20 mouse cellular contexts compared by ENCODE assay signal in genomic region chr13:52190256-52190655, GRCm38 (mm10).
DNase-seq lines count a peak whose midpoint lies in the region; ATAC-seq and TF ChIP-seq lines count a peak whose summit lies in the region.
"Had no signal": no experiment of that assay in that cellular context is flagged by ENCODE, and none has a peak within 500 bp of the region (broad histone marks: within the 10 kb centered on the region; RNA-seq: fewer than 3 reads in every experiment).

No protein-coding gene starts in this region.

- peak; percentile 66 for DNase-seq in adrenal gland, adult 2 months
- DNase-seq in adrenal gland, postnatal 10 days = no peak
- peak; percentile 27 for DNase-seq in lung, postnatal 0 days (ENCODE audit: low spot score)
- no peak for DNase-seq in lung, postnatal 10 days
- no peak for DNase-seq in stomach, postnatal 0 days (ENCODE audit: low spot score)
- no peak for DNase-seq in limb, embryonic 10.5 days (ENCODE audit: low spot score)
- DNase-seq in urinary bladder, postnatal 14 days (ENCODE audit: low spot score) = no peak
- DNase-seq: cerebellum, adult 18-20 months; cerebellum, adult 9-11 months; cerebellum, postnatal 36 days; gastrocnemius, adult 2 months; gastrocnemius, postnatal 25 days; heart, postnatal 36 days; kidney, adult 8-10 months had no signal

- H3K27me3 ChIP-seq in lung, postnatal 0 days (replicated peaks; ENCODE audit: insufficient read depth, low read length) = no peaks in the 10 kb centered on the region
- H3K27me3 ChIP-seq in intestine, embryonic 15.5 days (replicated peaks) = no peaks in the 10 kb centered on the region; the same call in 1 of the 2 replicates
- H3K27me3 ChIP-seq in stomach, postnatal 0 days (ENCODE audit: control insufficient read depth, insufficient read depth, low read length) = no peaks in the 10 kb centered on the region
- no peaks in the 10 kb centered on the region for H3K27me3 ChIP-seq in limb, embryonic 10.5 days (ENCODE audit: low read depth, poor library complexity, severe bottlenecking)
- H3K27me3 ChIP-seq: embryonic facial prominence, embryonic 13.5 days; heart, embryonic 12.5 days; hindbrain, embryonic 15.5 days had no signal

- WGBS in lung, postnatal 0 days = 33% methylated on average over 9 of the region's 9 CpGs
- WGBS in intestine, embryonic 15.5 days = 52% methylated on average over 9 of the region's 9 CpGs
- 42% methylated on average over 9 of the region's 9 CpGs for WGBS in stomach, postnatal 0 days
- 83% methylated on average over 9 of the region's 9 CpGs for WGBS in limb, embryonic 10.5 days

- no peak for TF ChIP-seq EP300 in lung, postnatal 0 days (IDR thresholded peaks at IDR 0.05)
- TF ChIP-seq EP300 in stomach, postnatal 0 days (optimal IDR thresholded peaks at IDR 0.05) = no peak

- H3K4me2 ChIP-seq in lung, postnatal 0 days (replicated peaks; ENCODE audit: low read depth, low read length) = no peak overlapping the region
- no peak overlapping the region for H3K4me2 ChIP-seq in intestine, embryonic 15.5 days (replicated peaks)
- no peak overlapping the region for H3K4me2 ChIP-seq in stomach, postnatal 0 days (replicated peaks; ENCODE audit: low read depth)
- H3K4me2 ChIP-seq: embryonic facial prominence, embryonic 13.5 days; forebrain, embryonic 12.5 days; heart, embryonic 12.5 days; hindbrain, embryonic 15.5 days had no signal

- TF ChIP-seq CTCF in lung, postnatal 0 days (IDR thresholded peaks at IDR 0.05) = no peak
- TF ChIP-seq CTCF in stomach, postnatal 0 days (IDR thresholded peaks at IDR 0.05; ENCODE audit: low read depth) = no peak

- ATAC-seq in lung, postnatal 0 days = peak; percentile 33; the same call in 1 of the 2 replicates
- ATAC-seq in intestine, embryonic 15.5 days = peak; percentile 46
- 0 out of 2 replicates have a peak, but pooled peaks have one; percentile 36 for ATAC-seq in stomach, postnatal 0 days (ENCODE audit: low FRiP score, low TSS enrichment)
- ATAC-seq: forebrain, embryonic 16.5 days had no signal

- no peak overlapping the region for H3K4me3 ChIP-seq in lung, postnatal 0 days (ENCODE audit: low read depth, low read length)
- no peak overlapping the region for H3K4me3 ChIP-seq in intestine, embryonic 15.5 days (replicated peaks)
- H3K4me3 ChIP-seq in stomach, postnatal 0 days (ENCODE audit: low read depth, low read length) = no peak overlapping the region
- no peak overlapping the region for H3K4me3 ChIP-seq in limb, embryonic 10.5 days
- H3K4me3 ChIP-seq: embryonic facial prominence, embryonic 13.5 days; forebrain, embryonic 12.5 days; gastrocnemius, adult 2 months; heart, embryonic 12.5 days; hindbrain, embryonic 15.5 days had no signal

- H3K27ac ChIP-seq in lung, postnatal 0 days (ENCODE audit: low read length) = no peak overlapping the region
- no peak overlapping the region for H3K27ac ChIP-seq in intestine, embryonic 15.5 days
- H3K27ac ChIP-seq in stomach, postnatal 0 days (replicated peaks) = 0 out of 2 replicates have a peak overlapping the region, but pooled peaks have one; percentile 30
- H3K27ac ChIP-seq in limb, embryonic 10.5 days = no peak overlapping the region
- H3K27ac ChIP-seq: embryonic facial prominence, embryonic 13.5 days; forebrain, embryonic 12.5 days; gastrocnemius, adult 2 months; hindbrain, embryonic 15.5 days had no signal

- H3K36me3 ChIP-seq in lung, postnatal 0 days (ENCODE audit: insufficient read depth, low read length) = no peaks in the 10 kb centered on the region
- no peaks in the 10 kb centered on the region for H3K36me3 ChIP-seq in intestine, embryonic 15.5 days
- H3K36me3 ChIP-seq in stomach, postnatal 0 days (ENCODE audit: control insufficient read depth, insufficient read depth, low read length) = no peaks in the 10 kb centered on the region
- H3K36me3 ChIP-seq in limb, embryonic 10.5 days = no peaks in the 10 kb centered on the region
- H3K36me3 ChIP-seq: embryonic facial prominence, embryonic 13.5 days; forebrain, embryonic 12.5 days; heart, embryonic 12.5 days; hindbrain, embryonic 15.5 days had no signal

- no peaks in the 10 kb centered on the region for H3K9me3 ChIP-seq in lung, postnatal 0 days (ENCODE audit: low read length)
- H3K9me3 ChIP-seq in intestine, embryonic 15.5 days = no peaks in the 10 kb centered on the region
- H3K9me3 ChIP-seq in stomach, postnatal 0 days (ENCODE audit: control insufficient read depth, low read length) = no peaks in the 10 kb centered on the region
- H3K9me3 ChIP-seq in limb, embryonic 10.5 days (replicated peaks) = no peaks in the 10 kb centered on the region
- H3K9me3 ChIP-seq: embryonic facial prominence, embryonic 13.5 days; forebrain, embryonic 12.5 days; heart, embryonic 12.5 days; hindbrain, embryonic 15.5 days had no signal

- H3K9ac ChIP-seq in lung, postnatal 0 days (replicated peaks; ENCODE audit: low read depth) = no peak overlapping the region
- H3K9ac ChIP-seq in intestine, embryonic 15.5 days = no peak overlapping the region
- no peak overlapping the region for H3K9ac ChIP-seq in stomach, postnatal 0 days (ENCODE audit: low read length)
- H3K9ac ChIP-seq: embryonic facial prominence, embryonic 13.5 days; forebrain, embryonic 12.5 days; heart, embryonic 12.5 days; hindbrain, embryonic 15.5 days had no signal

- H3K4me1 ChIP-seq in lung, postnatal 0 days (ENCODE audit: insufficient read depth, low read depth, low read length) = no peaks in the 10 kb centered on the region; the same call in 1 of the 2 replicates
- H3K4me1 ChIP-seq in intestine, embryonic 15.5 days (replicated peaks) = no peaks in the 10 kb centered on the region
- no peaks in the 10 kb centered on the region for H3K4me1 ChIP-seq in stomach, postnatal 0 days (replicated peaks; ENCODE audit: control insufficient read depth, insufficient read depth)
- peaks cover 20% of the 10 kb centered on the region for H3K4me1 ChIP-seq in limb, embryonic 10.5 days

Comparison
In these comparisons a context has a peak if more than half of its experiments do, and no peak if none do; other contexts are left out.
1. DNase-seq: peak in adrenal gland, adult 2 months (single experiment) and lung, postnatal 0 days (single experiment); none in adrenal gland, postnatal 10 days (single experiment), lung, postnatal 10 days (single experiment), stomach, postnatal 0 days (single experiment), limb, embryonic 10.5 days (single experiment) and urinary bladder, postnatal 14 days (single experiment).
2. Peak in every context shown above with its lines, with median percentiles within 50 percentile points of each other: ATAC-seq.